In the genomic region with DNA sequence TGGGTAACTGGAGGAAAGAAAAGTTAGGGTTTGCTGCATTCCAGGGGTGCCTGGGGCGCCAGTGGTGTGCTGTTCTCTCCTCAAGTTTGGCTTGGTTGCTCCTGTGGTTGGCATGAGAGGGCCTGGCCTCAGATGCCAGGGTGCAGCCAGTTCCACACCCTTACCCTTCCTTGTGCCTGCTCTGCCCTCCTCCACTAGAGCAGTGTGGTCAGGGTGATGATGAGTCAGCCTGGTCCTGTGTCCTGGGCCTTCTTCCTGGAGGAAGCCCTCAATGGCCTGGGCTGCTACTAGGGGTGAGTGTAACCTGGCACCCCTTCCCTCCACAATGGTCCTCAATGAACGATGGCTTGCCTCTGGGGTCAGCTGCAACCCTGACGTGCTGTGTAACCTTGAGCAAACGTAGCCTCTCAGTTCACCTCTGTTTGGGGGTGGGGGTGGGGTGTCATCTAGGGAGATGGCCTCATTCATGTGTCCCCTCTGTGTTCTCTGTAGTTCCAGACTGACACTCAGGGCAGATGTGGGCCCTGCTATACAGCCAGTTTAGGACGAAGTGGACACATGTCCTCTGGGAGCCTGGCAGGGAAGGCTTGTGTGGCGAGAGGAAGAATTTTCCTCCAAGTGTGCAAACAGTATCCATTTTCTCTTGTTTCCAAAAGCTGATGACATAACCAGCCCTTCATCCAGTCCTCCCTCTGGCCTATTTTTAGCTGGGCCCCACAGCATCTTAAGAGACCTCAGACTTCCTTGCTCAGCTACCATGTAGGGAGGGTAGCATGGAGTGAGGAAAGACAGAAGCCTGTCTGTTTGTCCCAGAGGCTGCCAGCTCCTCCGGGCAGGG, we compare ENCODE assay signal across 9 mouse cellular contexts. TPM values are rescaled to one million over a fixed set of nuclear protein-coding genes. Genes with fewer than 3 reads are reported as not detected.
A peak's percentile ranks its signal among the peaks of the same experiment; 100 is the strongest.
DNase-seq lines count a peak whose midpoint lies in the region; ATAC-seq lines count a peak whose summit lies in the region.
"Had no signal": no experiment of that assay in that cellular context is flagged by ENCODE, and none has a peak within 500 bp of the region (broad histone marks: within the 10 kb centered on the region; RNA-seq: fewer than 3 reads in every experiment).

No protein-coding gene starts in this region.

- no peak for ATAC-seq in hindbrain, embryonic 12.5 days (ENCODE audit: low FRiP score)
- no peak for ATAC-seq in hindbrain, embryonic 11.5 days (ENCODE audit: low FRiP score)
- no peak for ATAC-seq in limb, embryonic 15.5 days (ENCODE audit: insufficient number of reproducible peaks, low FRiP score, low TSS enrichment, low read depth)

- no peaks in the 10 kb centered on the region for H3K9me3 ChIP-seq in hindbrain, embryonic 12.5 days (replicated peaks)
- H3K9me3 ChIP-seq in hindbrain, embryonic 11.5 days (ENCODE audit: control insufficient read depth, low read length), result no peaks in the 10 kb centered on the region
- H3K9me3 ChIP-seq in limb, embryonic 15.5 days, result no peaks in the 10 kb centered on the region

- H3K4me2 ChIP-seq in hindbrain, embryonic 12.5 days (replicated peaks), result no peak overlapping the region
- H3K4me2 ChIP-seq in hindbrain, embryonic 11.5 days (replicated peaks; ENCODE audit: low read depth, low read length), result no peak overlapping the region
- H3K4me2 ChIP-seq in limb, embryonic 15.5 days, result no peak overlapping the region

- no peak overlapping the region for H3K9ac ChIP-seq in hindbrain, embryonic 12.5 days
- no peak overlapping the region for H3K9ac ChIP-seq in hindbrain, embryonic 11.5 days (ENCODE audit: low read depth, low read length)
- H3K9ac ChIP-seq in limb, embryonic 15.5 days, result no peak overlapping the region

- H3K36me3 ChIP-seq in hindbrain, embryonic 12.5 days, result peaks cover 19% of the 10 kb centered on the region
- no peaks in the 10 kb centered on the region for H3K36me3 ChIP-seq in hindbrain, embryonic 11.5 days (ENCODE audit: control insufficient read depth, insufficient read depth, low read length)
- H3K36me3 ChIP-seq in limb, embryonic 15.5 days, result peaks cover 17% of the 10 kb centered on the region

- WGBS in hindbrain, embryonic 12.5 days, result 67% methylated on average over 7 of the region's 7 CpGs
- 67% methylated on average over 7 of the region's 7 CpGs for WGBS in hindbrain, embryonic 11.5 days
- 63% methylated on average over 7 of the region's 7 CpGs for WGBS in limb, embryonic 15.5 days

- no peak overlapping the region for H3K4me3 ChIP-seq in hindbrain, embryonic 12.5 days
- H3K4me3 ChIP-seq in hindbrain, embryonic 11.5 days (ENCODE audit: low read depth, low read length), result no peak overlapping the region
- no peak overlapping the region for H3K4me3 ChIP-seq in limb, embryonic 15.5 days

- peaks cover 60% of the 10 kb centered on the region for H3K4me1 ChIP-seq in hindbrain, embryonic 12.5 days
- peaks cover 20% of the 10 kb centered on the region for H3K4me1 ChIP-seq in hindbrain, embryonic 11.5 days (replicated peaks; ENCODE audit: control insufficient read depth, insufficient read depth, low read length)
- peaks cover 63% of the 10 kb centered on the region for H3K4me1 ChIP-seq in limb, embryonic 15.5 days

- peak overlapping the region; percentile 56 for H3K27ac ChIP-seq in hindbrain, embryonic 12.5 days
- no peak overlapping the region; the same call in 1 of the 2 replicates for H3K27ac ChIP-seq in hindbrain, embryonic 11.5 days (ENCODE audit: low read depth, low read length)
- H3K27ac ChIP-seq in limb, embryonic 15.5 days, result peak overlapping the region; percentile 82

- DNase-seq in hindbrain, embryonic 11.5 days (ENCODE audit: low spot score), result no peak
- peak; percentile 80 for DNase-seq in 416B (ENCODE audit: low read depth)
- DNase-seq in brain, adult 2 months (ENCODE audit: low read depth, low spot score), result peak; percentile 75
- no peak for DNase-seq in spleen, postnatal 36 days (ENCODE audit: low spot score in 2 of 2)
- DNase-seq in frontal cortex, postnatal 36 days (ENCODE audit: low spot score in 2 of 2), result no peak
- no peak for DNase-seq in adrenal gland, postnatal 14 days

- H3K27me3 ChIP-seq in hindbrain, embryonic 12.5 days, result no peaks in the 10 kb centered on the region
- no peaks in the 10 kb centered on the region for H3K27me3 ChIP-seq in hindbrain, embryonic 11.5 days (ENCODE audit: control insufficient read depth, insufficient read depth, low read length)
- H3K27me3 ChIP-seq in limb, embryonic 15.5 days, result no peaks in the 10 kb centered on the region

RNA-seq across cellular contexts. Expression of a gene that starts 1.2 kb away (rescaled TPM):
- not detected in 2 replicates for polyA plus RNA-seq in hindbrain, embryonic 12.5 days (2016; fragmentation: Nextera tagmentation; extraction: Ambion mirVana)
- not detected in 2 replicates for polyA plus RNA-seq in hindbrain, embryonic 11.5 days (2014; fragmentation: Nextera tagmentation; extraction: Ambion mirVana)
- not detected in 2 replicates for polyA plus RNA-seq in limb, embryonic 15.5 days (2015; fragmentation: Nextera tagmentation; extraction: Ambion mirVana)
- not detected in 2 replicates for total RNA-seq in adrenal gland, postnatal 14 days (2021)

RNA-seq across cellular contexts. Expression of a gene that starts 20.9 kb away (rescaled TPM):
- 20.6 and 21.4 TPM in 2 replicates for polyA plus RNA-seq in hindbrain, embryonic 12.5 days (2016; fragmentation: Nextera tagmentation; extraction: Ambion mirVana)
- polyA plus RNA-seq in hindbrain, embryonic 11.5 days (2014; fragmentation: Nextera tagmentation; extraction: Ambion mirVana), result 7.8 and 8.8 TPM in 2 replicates
- polyA plus RNA-seq in limb, embryonic 15.5 days (2015; fragmentation: Nextera tagmentation; extraction: Ambion mirVana), result 36.8 and 39.7 TPM in 2 replicates
- total RNA-seq in adrenal gland, postnatal 14 days (2021), result 54.4 and 97.6 TPM in 2 replicates

RNA-seq across cellular contexts. Expression of a gene that starts 51.6 kb away (rescaled TPM):
- not detected in 2 replicates for polyA plus RNA-seq in hindbrain, embryonic 12.5 days (2016; fragmentation: Nextera tagmentation; extraction: Ambion mirVana)
- not detected in 2 replicates for polyA plus RNA-seq in hindbrain, embryonic 11.5 days (2014; fragmentation: Nextera tagmentation; extraction: Ambion mirVana)
- 0.07 and 0.08 TPM in 2 replicates for polyA plus RNA-seq in limb, embryonic 15.5 days (2015; fragmentation: Nextera tagmentation; extraction: Ambion mirVana)
- not detected in 2 replicates for total RNA-seq in adrenal gland, postnatal 14 days (2021)
- polyA plus RNA-seq: liver, embryonic 16.5 days had no signal

Comparison
In these comparisons a context has a peak if more than half of its experiments do, and no peak if none do; other contexts are left out.
1. DNase-seq: peak in 416B (single experiment) and brain, adult 2 months (single experiment); none in hindbrain, embryonic 11.5 days (single experiment), spleen, postnatal 36 days (0 of 2), frontal cortex, postnatal 36 days (0 of 2) and adrenal gland, postnatal 14 days (single experiment).